Mouse (Mus musculus) megakaryocyte, embryonic 14.5 days (primary cell): Measurements from ENCODE around the gene Ccdc85c. TPM values are rescaled to one million over a fixed set of nuclear protein-coding genes. Genes with fewer than 3 reads are reported as not detected.

Source experiments
- H3K27me3 ChIP-seq: replicated peaks from 2 replicates; pipeline ENCODE3; 2012; ENCODE audit warnings: inconsistent platforms
- H3K36me3 ChIP-seq: replicated peaks from 2 replicates; pipeline ENCODE3; 2012; ENCODE audit warnings: low read length, inconsistent platforms, mixed read lengths
- H3K4me1 ChIP-seq: 2 replicates; pipeline ENCODE4 v1.6.1; 2012; ENCODE audit warnings: inconsistent platforms
- H3K4me3 ChIP-seq: replicated peaks from 2 replicates; pipeline ENCODE3; 2012; ENCODE audit warnings: moderate library complexity, mild to moderate bottlenecking, inconsistent platforms
- H3K9me3 ChIP-seq: 2 replicates; pipeline ENCODE4 v1.6.1; 2012; ENCODE audit warnings: inconsistent platforms
- FLI1 ChIP-seq: IDR thresholded peaks from 2 replicates; pipeline ENCODE4 v1.6.1; 2012; ENCODE audit warnings: low read length, inconsistent platforms, mixed read lengths
- GATA1 ChIP-seq: IDR thresholded peaks from 3 replicates; pipeline ENCODE4 v1.6.1; 2012; ENCODE audit warnings: mixed read lengths, low read length, inconsistent platforms, borderline replicate concordance
- polyA plus RNA-seq: library from polyadenylated mRNA; stranded (reverse); fragments of >175 nt; gene quantifications from 2 replicates; pipeline ENCODE4 v1.2.3, GENCODE M21; 2012; ENCODE audit warnings: low replicate concordance; ENCODE audit not compliant: insufficient read depth

Gene Ccdc85c
- polyA plus RNA-seq, 1 experiment = 1.5 TPM

DNA sequence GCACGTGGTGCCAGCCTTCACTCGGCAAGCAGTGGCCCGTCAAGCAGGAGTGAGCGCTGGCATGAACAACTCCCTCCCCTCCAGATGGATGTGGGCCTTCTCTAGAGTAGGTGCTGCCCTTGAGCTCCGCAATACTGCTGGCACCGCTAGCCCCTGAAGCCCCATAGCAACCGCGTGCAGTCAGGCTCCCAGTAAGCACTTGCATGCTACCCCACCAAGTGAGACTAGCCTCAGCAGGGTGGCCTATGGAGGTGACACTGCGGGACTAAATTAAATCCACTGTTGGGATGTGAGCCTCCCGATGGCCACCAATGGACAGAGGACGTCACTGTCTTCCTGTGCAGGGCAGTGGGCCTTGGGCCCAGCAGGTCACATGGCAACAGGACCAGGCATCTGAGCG lies 54.6 kb downstream of the Ccdc85c start:
- H3K4me3 ChIP-seq = no peak overlapping the region
- no peak for TF ChIP-seq FLI1
- no peak for TF ChIP-seq GATA1
- no peaks in the 10 kb centered on the region for H3K36me3 ChIP-seq
- no peaks in the 10 kb centered on the region for H3K9me3 ChIP-seq
- peaks cover 24% of the 10 kb centered on the region for H3K4me1 ChIP-seq
- peaks cover 79% of the 10 kb centered on the region for H3K27me3 ChIP-seq

DNA sequence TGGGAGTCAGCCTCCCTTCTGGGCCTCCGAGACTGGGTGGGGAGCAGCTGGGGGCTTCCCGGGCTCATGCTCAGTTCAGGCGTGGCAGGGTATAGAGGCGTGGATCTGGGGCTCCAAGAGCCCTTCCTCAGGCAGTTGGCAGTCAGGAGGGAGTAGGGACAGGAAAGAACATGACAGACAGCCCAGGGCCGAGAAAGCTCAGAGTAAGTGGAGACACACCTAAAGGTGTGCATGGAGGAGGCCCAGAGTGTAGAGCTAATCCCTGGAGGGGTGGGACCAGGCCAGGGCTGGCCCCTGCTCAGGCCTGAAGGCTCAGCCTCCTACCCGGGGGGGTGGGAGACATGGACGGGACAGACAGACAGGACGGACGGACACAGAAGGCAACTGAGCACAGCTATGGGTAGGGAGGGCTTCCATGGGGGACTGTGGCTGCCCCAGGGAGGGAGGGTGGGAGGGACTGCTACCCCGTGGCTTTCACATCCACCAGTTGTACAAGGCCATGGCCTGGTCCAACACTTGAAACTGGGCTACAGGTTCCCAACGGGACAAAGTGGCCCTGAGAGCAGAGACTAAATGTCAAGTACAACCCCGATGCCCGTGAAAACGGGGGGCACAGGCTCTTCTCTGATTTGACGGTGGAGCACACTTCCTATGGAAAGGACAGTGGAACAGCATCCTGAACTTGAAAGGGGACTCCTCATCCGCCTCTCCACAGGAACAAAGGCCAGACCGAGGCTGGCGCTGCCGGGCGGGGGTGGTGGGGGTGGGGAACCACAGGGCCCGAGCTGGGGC lies 55.2 kb downstream of the Ccdc85c start:
- Histone ChIP-seq H3K4me3 (no peak overlapping the region), H3K4me1 (peaks cover 20% of the 10 kb centered on the region), H3K27me3 (peaks cover 79% of the 10 kb centered on the region), H3K9me3 (no peaks in the 10 kb centered on the region), H3K36me3 (no peaks in the 10 kb centered on the region)
- TF ChIP-seq GATA1 = no peak
- no peak for TF ChIP-seq FLI1

GRCm38 (mm10) chr12:108219163-108219562 lies 56.1 kb downstream of the Ccdc85c start:
- H3K9me3 ChIP-seq = no peaks in the 10 kb centered on the region
- no peak overlapping the region for H3K4me3 ChIP-seq
- H3K4me1 ChIP-seq = peaks cover 20% of the 10 kb centered on the region
- H3K36me3 ChIP-seq = no peaks in the 10 kb centered on the region
- TF ChIP-seq FLI1 (no peak), GATA1 (no peak)
- H3K27me3 ChIP-seq = peaks cover 81% of the 10 kb centered on the region

DNA sequence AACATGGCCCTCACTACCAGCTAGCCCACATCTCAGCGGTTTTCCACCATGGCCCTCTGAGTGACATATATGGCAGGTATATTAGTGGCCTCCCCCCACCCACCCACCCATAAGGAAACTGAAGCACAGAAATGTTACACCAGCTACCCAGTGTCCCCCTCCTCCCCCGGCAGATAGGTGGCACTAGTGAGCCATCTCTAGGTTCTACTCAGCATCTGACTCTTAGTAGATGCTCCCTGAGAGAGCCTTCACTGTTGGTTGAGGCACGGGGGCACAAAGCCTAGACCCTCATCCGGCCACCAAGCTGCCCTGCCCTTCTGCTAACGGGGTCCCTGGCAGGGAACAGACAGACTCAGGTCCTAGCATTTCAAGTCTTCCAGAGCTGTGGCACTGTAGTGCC lies 57.7 kb downstream of the Ccdc85c start:
- TF ChIP-seq FLI1 = no peak
- TF ChIP-seq GATA1 = no peak
- H3K4me1 ChIP-seq = peaks cover 26% of the 10 kb centered on the region
- no peaks in the 10 kb centered on the region for H3K36me3 ChIP-seq
- H3K27me3 ChIP-seq = peaks cover 78% of the 10 kb centered on the region
- no peak overlapping the region for H3K4me3 ChIP-seq
- no peaks in the 10 kb centered on the region for H3K9me3 ChIP-seq

DNA sequence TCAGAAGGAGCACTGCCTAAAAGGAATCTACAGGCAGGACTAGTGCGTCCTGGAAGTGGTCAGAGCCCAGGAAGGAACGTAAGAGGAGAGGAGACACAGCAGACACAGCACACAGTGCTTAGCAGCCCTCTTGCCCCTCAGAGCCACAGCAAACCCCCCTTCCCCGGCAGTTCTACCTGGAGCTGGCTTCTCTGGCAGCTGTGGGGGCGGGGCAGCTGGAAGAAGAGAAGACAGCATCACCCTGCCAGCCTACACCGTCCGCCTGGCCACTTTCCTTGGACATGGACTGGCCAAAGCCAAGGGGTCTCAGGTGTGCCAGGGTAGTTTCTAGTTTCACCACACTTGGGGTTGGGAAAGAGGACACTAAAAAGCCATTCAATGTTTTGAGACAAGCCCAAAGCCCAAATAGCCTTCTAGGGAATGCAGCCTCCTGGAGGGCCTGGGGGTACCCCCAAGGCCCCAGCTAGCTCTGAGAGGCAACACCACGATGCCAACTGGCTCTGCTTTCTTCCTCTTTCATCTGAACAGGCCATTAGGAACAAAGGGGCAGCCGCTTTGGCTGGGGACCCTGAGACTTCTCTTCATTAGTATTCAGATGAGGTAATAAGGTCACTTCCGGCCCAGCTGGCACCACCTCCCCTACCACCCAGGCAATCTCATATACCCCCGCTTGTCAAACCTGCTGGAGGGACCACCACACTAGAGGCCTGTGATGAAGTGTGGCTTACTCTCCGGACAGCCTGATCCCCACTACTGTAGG lies 58.4 kb downstream of the Ccdc85c start:
- no peak overlapping the region for H3K4me3 ChIP-seq
- no peaks in the 10 kb centered on the region for H3K9me3 ChIP-seq
- peaks cover 34% of the 10 kb centered on the region for H3K4me1 ChIP-seq
- peaks cover 82% of the 10 kb centered on the region for H3K27me3 ChIP-seq
- TF ChIP-seq FLI1 = no peak
- no peaks in the 10 kb centered on the region for H3K36me3 ChIP-seq

GRCm38 (mm10) chr12:108215090-108215489 lies 60.1 kb downstream of the Ccdc85c start:
- Histone ChIP-seq H3K4me1 (peaks cover 45% of the 10 kb centered on the region), H3K27me3 (peaks cover 82% of the 10 kb centered on the region), H3K4me3 (no peak overlapping the region), H3K9me3 (no peaks in the 10 kb centered on the region), H3K36me3 (no peaks in the 10 kb centered on the region)
- TF ChIP-seq FLI1 = no peak

- peaks cover 40% of the 10 kb centered on the region for H3K4me1 ChIP-seq
- no peak overlapping the region for H3K4me3 ChIP-seq
- no peaks in the 10 kb centered on the region for H3K36me3 ChIP-seq
- no peaks in the 10 kb centered on the region for H3K9me3 ChIP-seq
- no peak for TF ChIP-seq FLI1
- no peak for TF ChIP-seq GATA1
- H3K27me3 ChIP-seq = peaks cover 85% of the 10 kb centered on the region
Measured at GRCm38 (mm10) chr12:108213090-108214041, 61.9 kb downstream of the Ccdc85c start.

- no peaks in the 10 kb centered on the region for H3K9me3 ChIP-seq
- no peak for TF ChIP-seq FLI1
- no peak for TF ChIP-seq GATA1
Measured at GRCm38 (mm10) chr12:108212476-108212875, 62.7 kb downstream of the Ccdc85c start.

DNA sequence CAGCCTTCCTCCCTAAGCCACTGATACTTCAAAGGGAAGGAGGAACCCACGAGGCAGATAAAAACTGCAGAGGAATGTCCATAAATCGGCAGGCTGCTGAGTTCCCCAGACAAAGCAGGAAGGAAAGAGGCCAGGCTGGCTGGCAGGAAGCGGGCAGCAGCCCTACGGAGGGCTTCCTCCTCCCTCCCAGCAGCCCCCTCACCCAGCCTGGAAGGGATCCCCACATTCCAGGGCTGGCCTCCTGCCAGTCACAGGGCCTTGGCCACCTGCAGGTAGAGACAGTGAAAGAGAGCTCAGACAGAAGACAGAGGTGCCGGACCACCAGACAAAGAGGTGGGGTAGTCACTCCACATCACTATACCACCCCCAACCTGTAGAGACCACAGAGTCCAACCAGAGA lies 63.2 kb downstream of the Ccdc85c start:
- Histone ChIP-seq H3K4me3 (no peak overlapping the region), H3K4me1 (peaks cover 42% of the 10 kb centered on the region), H3K36me3 (no peaks in the 10 kb centered on the region), H3K27me3 (peaks cover 88% of the 10 kb centered on the region), H3K9me3 (no peaks in the 10 kb centered on the region)
- TF ChIP-seq GATA1 (no peak), FLI1 (no peak)

More at GRCm38 (mm10) chr12:108212476-108212875, 62.7 kb downstream of the Ccdc85c start:
- Histone ChIP-seq H3K4me3 (no peak overlapping the region), H3K4me1 (peaks cover 41% of the 10 kb centered on the region), H3K36me3 (no peaks in the 10 kb centered on the region), H3K27me3 (peaks cover 87% of the 10 kb centered on the region)
